Mouse (Mus musculus) liver, adult 2 months (tissue): ENCODE results near the gene Cul5.

Source experiments
- CTCF ChIP-seq: fragments of 200-500 bp; IDR thresholded peaks from 2 replicates; pipeline ENCODE4 v1.5.1; 2011; ENCODE audit warnings: low read depth, low read length, control low read depth
- POLR2A ChIP-seq: fragments of 200-500 bp; IDR thresholded peaks from 2 replicates; pipeline ENCODE4 v1.6.1; 2011; ENCODE audit warnings: low read length, control low read depth; ENCODE audit not compliant: insufficient read depth; ENCODE audit errors: extremely low read depth

DNA sequence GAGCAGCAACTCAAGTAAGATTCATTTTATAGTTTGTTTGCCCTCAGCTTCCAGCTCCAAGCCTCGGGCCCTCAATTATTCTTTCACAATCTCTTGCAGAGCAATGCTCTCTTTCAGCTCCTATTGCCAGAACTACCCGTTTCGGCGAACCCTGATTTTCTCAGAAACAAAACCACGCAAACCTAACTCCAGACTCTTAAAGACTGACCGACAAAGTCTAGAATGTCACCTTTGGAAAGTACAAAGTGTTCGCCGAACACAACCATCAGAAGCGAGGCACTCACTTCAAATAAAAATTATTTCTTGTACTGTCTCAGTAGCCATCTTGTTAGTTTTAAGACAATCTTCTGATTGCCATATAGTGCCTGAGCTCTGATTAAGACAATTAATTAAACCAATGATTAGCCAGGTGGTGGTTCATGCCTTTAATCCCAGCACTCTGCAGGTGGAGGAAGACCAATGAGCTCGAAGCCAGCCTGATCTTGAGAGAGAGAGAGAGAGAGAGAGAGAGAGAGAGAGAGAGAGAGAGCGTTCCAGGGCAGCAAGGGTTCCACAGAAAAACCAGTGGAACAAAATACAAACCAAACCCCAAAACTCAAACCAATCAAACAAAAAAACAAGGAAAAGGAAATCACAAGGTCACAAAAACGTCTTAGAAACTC, 60.4 kb downstream of the Cul5 start:
- TF ChIP-seq CTCF (no peak), POLR2A (no peak)
